Mouse (Mus musculus) hindlimb bud, embryonic 11.5 days (tissue): Measurements from ENCODE around the gene Gm49322.
"Not testable (repeated sequence)": the region's sequence is repeated elsewhere in the genome, so short reads cannot be mapped to it uniquely, and the experiment has no call there.

ENCODE experiments used
- DNase-seq: peaks from one replicate; pipeline ENCODE4 v3.0.0-alpha.2; 2012; ENCODE audit warnings: low read depth, low spot score; ENCODE audit errors: extremely low spot score

Gm49322 gene

GRCm38 (mm10) chr10:80610116-80610785, 4.4 kb downstream of the Gm49322 start:
- DNase-seq: no peak

- no peak for DNase-seq
Observed at GRCm38 (mm10) chr10:80611024-80611423, 5.2 kb downstream of the Gm49322 start.

GRCm38 (mm10) chr10:80611905-80612304, 6.1 kb downstream of the Gm49322 start:
- DNase-seq: no peak

- DNase-seq: no peak
Observed at GRCm38 (mm10) chr10:80613821-80614220, 8.0 kb downstream of the Gm49322 start.

DNA sequence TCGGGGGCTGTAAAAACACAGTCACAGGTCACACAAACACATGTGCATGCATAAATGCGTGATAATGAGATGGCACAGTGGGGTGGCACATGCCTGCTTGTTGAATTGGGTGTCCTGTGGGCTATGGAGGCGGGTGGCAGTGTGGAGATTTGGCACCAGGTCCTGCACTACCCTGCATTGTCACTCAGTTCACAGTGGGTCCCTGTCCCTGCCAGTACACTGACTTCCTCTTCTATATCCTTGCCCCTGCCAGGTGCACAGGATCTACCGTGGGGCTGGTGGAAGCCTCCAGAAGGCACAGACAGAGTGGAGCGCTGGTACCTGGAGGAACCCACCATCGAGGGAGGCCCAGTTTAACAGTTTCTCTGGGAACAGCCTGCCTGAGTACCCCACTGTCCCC, 8.5 kb downstream of the Gm49322 start:
- no peak for DNase-seq

GRCm38 (mm10) chr10:80618181-80618580, 12.4 kb downstream of the Gm49322 start:
- DNase-seq: no peak

- no peak for DNase-seq
Observed at GRCm38 (mm10) chr10:80619465-80620244, 13.8 kb downstream of the Gm49322 start.

- DNase-seq: no peak
Observed at GRCm38 (mm10) chr10:80620365-80620764, 14.5 kb downstream of the Gm49322 start.

DNA sequence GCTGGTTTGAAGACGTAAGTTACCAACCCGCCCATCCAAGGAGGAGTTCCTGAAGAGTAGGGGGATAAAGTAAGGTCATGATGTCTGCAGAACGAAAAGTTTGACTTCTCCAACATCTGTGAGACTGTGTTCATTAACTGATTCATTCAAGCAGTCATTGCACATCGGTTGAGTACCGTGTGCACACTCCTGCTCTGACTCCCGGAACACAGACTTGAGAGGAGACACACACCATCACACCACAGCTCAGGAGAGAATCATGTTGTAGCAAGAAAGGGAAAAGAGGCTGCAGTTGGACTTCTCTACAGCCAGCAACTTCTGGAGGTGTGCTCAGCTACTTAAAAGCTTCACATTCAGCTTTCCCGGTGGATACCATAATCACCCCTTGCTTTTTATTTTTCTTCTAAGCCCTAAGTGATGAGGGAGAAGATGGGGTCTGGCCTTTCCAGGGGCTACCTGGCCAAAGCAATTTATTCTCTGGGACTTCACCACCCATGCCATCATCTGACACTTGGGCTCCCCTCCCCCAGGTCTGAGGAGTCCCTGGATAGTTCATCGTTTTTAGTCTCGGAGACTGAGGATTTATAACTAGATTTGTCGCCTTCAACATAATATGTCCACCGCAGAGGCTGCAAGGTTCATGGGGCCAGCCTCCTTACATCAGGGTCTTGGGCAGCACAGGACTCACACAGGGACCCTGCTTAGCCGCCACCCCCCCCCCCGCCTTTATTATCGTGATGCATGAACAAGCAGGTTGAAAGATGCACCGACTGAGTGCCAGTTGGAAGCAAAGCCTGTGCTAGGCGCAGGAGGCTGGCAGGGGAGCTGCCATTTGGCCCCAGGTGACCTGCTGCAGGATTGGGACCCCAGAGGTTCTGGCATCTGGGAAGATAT, 15.2 kb downstream of the Gm49322 start:
- DNase-seq: no peak

DNA sequence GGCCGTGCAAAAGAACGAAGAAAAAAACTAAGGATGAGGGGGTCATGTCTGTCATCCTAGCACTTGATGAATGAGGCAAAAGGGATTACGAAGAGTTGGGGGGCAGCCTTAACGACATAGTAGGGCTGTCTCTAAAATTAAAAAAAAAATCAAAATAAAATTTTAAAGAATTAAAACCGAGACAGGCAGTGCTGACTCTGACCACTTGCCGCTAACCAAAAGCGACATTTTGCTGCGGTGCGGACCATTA, 15.8 kb downstream of the Gm49322 start:
- DNase-seq: no peak

DNA sequence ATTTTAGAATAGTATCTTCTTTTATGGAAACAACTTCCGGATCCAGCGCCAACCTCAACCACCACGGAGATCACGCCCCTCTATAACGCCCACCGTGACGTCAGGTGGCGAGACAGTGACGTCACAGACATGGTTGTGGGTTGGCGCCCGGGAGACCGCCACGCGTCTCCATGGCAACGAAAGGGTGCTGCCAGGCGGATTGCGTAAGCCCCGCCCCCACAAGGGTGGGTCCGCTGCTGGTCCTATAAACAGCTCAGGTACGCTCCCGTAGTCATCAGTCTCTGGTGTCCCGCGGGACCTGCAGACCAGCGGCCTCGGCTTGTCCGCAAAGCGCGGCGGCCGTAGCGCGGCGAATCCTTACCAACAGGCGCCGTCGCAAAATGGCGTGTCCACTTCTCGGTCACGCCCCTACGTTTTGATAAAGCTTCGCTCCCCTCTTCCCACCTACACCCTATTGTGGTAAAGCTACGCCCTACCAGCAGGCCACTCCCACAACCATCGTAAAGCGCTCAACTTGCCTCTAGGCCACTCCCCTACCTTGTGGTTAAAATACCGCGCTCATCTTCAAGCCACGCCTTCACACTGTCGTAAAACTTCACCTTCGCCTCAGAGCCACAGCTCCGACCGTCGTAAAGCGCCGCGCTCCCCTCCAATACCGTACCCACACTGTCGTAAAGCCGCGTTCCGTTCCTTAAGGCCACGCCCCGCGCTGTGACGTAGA, 16.3 kb downstream of the Gm49322 start:
- DNase-seq: peak; percentile 99

DNA sequence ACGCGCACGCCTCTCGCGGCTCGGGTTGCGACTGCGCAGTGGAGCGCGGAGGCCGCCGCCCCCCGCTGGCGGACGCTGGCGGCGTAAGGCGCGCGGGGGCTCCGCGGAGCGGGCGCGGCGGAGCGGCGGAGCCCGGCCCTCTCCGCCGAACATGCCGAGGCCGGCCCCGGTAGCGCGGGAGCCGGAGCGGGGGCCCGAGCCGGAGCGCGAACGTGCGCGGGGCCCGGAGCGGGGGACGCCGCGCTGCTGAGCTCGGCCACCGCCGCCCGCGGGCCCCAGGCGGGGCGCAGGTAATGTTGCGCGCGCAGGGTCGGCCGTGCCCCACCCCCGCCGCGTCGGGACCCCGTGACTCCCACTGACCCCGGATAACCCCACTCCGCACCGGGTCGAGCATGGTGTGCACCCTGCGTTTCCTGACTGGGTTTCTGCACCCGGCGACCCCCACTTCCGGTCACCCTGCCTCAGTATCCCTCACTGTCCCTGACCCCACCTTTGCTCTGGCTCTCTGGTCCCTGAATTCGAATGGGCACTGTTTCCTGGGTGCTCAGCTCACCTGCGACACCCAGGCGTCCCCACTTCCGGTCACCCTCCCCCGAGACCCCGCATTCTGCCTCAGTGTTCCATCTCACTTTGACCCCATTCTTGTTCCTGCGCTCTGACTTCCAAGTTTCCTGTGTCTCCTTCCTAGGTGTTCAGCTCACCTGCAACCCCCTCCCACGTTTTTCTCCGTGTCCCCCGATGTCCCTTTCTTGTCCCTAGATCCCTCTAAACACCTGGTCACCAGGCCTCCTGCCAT, 17.0 kb downstream of the Gm49322 start, which contains the start of gene Csnk1g2:
Gene Csnk1g2 (plus strand): TSS at position 178 of the 796 bp plus-strand sequence.
- DNase-seq: no peak

- DNase-seq: peak; percentile 20
Observed at GRCm38 (mm10) chr10:80623457-80624191, 17.8 kb downstream of the Gm49322 start.

DNA sequence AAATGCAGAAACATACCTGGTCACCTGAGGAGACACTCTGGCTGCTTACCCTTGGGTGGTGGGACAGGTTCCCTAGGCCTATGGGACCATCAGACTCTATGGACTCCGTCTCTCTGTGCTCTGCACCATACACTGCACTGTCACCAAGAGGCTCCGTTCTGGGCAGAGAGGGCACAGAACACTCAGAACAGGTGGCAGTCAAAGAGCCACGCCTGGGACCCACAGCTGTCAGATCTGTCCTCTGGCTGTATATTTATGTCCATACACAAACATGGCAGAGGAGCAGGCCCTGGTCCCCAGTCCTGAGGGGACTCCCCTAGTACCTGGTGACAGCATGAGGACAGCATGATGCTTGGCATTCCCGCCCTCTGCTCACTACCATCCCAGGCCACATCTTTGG, 19.9 kb downstream of the Gm49322 start:
- DNase-seq: no peak

GRCm38 (mm10) chr10:80627685-80628084, 21.9 kb downstream of the Gm49322 start:
- DNase-seq: no peak

DNA sequence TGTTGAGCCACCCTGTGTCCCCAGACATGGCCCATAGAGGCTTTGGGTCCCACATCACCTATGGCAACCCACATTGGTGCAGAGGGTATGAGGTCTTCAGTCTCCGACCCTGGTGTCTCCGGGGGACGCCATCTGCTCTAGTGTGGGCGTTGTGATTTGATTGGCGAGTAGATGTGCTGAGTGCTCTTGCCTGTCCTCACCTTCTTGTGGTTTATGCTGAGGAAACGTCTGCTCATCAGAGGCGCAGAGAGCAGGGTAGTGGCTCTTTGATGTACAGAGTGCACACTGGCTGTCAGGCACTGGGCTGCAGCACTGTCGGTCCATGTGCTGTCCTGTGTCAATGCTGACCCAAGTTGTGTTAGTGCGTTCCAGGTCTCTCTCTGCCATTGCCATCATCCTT, 23.1 kb downstream of the Gm49322 start:
- no peak for DNase-seq

GRCm38 (mm10) chr10:80635345-80635744, 29.5 kb downstream of the Gm49322 start:
- DNase-seq: no peak

DNA sequence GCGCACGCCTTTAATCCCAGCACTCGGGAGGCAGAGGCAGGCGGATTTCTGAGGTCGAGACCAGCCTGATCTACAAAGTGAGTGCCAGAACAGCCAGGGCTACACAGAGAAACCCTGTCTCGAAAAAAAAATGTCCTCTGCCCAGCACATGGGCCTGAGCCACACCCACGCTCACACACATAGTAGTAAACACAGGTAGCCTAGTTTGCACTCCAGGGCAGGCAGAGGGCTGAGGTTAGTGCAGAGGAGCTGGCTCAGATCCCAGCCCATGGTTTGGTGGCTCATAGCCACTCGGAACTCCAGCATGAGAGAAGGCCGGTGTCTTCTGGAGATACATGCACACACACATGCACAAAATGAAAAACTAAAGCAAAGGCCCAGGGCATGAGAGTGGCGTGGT, 41.1 kb downstream of the Gm49322 start:
- no peak for DNase-seq

GRCm38 (mm10) chr10:80649910-80650309, 44.1 kb downstream of the Gm49322 start:
- not testable (repeated sequence) for DNase-seq

DNA sequence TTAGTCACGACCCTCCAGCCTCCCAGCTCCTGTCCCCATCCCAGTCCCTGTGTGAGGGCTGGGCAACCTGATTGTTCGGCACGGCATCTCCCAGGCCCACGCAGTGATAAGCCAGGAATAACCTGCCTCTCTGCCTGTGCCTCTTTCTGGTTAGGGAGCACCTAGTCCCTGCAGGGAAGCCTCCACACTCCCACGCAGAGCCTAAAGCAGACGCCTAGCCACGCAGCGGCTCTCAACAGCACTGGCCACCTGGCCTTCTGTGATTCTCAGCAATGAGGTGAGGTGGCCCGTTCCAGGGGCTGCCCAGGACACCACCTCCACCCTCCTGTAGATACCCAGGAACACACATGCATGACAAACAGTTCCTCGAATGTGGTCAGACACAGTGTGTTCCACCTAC, 44.6 kb downstream of the Gm49322 start:
- no peak for DNase-seq
